9 mouse cellular contexts compared by ENCODE assay signal in the genomic region with DNA sequence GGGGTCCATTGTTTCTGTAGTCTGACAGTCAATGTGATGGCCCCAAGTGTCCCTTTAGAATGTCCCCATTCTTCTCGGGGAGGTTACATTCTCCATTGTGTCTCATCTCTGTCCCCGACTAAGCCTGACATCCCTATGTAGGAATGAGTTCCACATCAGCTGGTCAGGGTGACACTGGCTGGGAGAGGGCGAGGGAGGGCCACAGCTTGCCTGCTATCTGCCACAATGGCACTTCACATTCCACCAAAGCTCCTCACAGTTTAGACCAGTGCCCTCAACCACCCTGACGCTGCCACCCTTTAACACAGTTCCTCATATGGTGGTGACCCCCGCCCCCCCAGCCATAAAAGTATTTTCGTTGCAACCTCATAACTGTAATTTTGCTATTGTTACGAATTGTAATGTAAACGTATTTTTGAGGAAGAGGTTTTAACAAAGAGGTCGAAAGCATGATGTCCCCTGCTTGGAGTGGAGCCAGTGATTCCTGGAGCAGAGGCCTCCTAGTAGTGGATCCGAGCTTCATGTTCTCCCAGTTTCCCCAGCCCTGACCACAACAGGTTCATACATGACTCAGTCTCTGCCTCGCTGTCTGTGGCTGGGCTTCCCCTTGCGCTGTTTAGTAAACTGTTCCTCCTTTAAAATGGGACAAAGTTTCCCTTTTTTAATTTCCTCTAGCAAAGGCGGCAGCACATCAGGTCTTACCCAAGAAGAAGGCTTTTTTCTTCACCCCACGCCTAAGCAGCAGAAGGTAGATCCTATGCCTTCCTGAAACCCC. TPM values are rescaled to one million over a fixed set of nuclear protein-coding genes. Genes with fewer than 3 reads are reported as not detected.
DNase-seq lines count a peak whose midpoint lies in the region; ATAC-seq lines count a peak whose summit lies in the region.
"Had no signal": no experiment of that assay in that cellular context is flagged by ENCODE, and none has a peak within 500 bp of the region (broad histone marks: within the 10 kb centered on the region; RNA-seq: fewer than 3 reads in every experiment).

No protein-coding gene starts in this region.

- H3K27me3 ChIP-seq in intestine, embryonic 14.5 days (replicated peaks; ENCODE audit: control insufficient read depth, insufficient read depth, low read length), result no peaks in the 10 kb centered on the region
- H3K27me3 ChIP-seq in intestine, embryonic 15.5 days (replicated peaks), result no peaks in the 10 kb centered on the region
- no peaks in the 10 kb centered on the region for H3K27me3 ChIP-seq in embryonic facial prominence, embryonic 12.5 days
- H3K27me3 ChIP-seq: hindbrain, embryonic 15.5 days had no signal

- ATAC-seq in intestine, embryonic 14.5 days (replicated peaks; ENCODE audit: low FRiP score, low TSS enrichment, low read depth), result no peak
- no peak for ATAC-seq in intestine, embryonic 15.5 days
- no peak for ATAC-seq in embryonic facial prominence, embryonic 12.5 days (ENCODE audit: insufficient number of reproducible peaks, insufficient read depth, low FRiP score, low TSS enrichment)
- peak; percentile 11; the same call in 1 of the 2 replicates for ATAC-seq in neutrophil, adult 5-6 weeks (ENCODE audit: extremely low read depth, insufficient number of reproducible peaks, low FRiP score, poor library complexity, severe bottlenecking)

- 75% methylated on average over 14 of the region's 14 CpGs for WGBS in intestine, embryonic 14.5 days
- WGBS in intestine, embryonic 15.5 days, result 70% methylated on average over 14 of the region's 14 CpGs
- WGBS in embryonic facial prominence, embryonic 12.5 days, result 75% methylated on average over 14 of the region's 14 CpGs

- peak overlapping the region; percentile 7; the same call in 1 of the 2 replicates for H3K27ac ChIP-seq in intestine, embryonic 14.5 days (ENCODE audit: low read depth)
- no peak overlapping the region for H3K27ac ChIP-seq in intestine, embryonic 15.5 days
- H3K27ac ChIP-seq in embryonic facial prominence, embryonic 12.5 days, result peak overlapping the region; percentile 85; the same call in 1 of the 2 replicates

- no peak for DNase-seq in intestine, embryonic 14.5 days (ENCODE audit: low spot score)
- peak; percentile 32 for DNase-seq in ovary, postnatal 36 days (ENCODE audit: low spot score)
- DNase-seq in ovary, postnatal 10 days (ENCODE audit: low spot score), result no peak
- DNase-seq in ovary, postnatal 14 days (ENCODE audit: low spot score), result no peak
- DNase-seq in frontal cortex, postnatal 25 days (ENCODE audit: low spot score in 2 of 2), result no peak

- no peak overlapping the region for H3K9ac ChIP-seq in intestine, embryonic 14.5 days (ENCODE audit: low read length)
- H3K9ac ChIP-seq in intestine, embryonic 15.5 days, result no peak overlapping the region
- no peak overlapping the region for H3K9ac ChIP-seq in embryonic facial prominence, embryonic 12.5 days
- H3K9ac ChIP-seq: hindbrain, embryonic 15.5 days had no signal

- no peak overlapping the region for H3K4me3 ChIP-seq in intestine, embryonic 14.5 days (ENCODE audit: low read depth, low read length)
- H3K4me3 ChIP-seq in intestine, embryonic 15.5 days (replicated peaks), result no peak overlapping the region
- H3K4me3 ChIP-seq in embryonic facial prominence, embryonic 12.5 days, result no peak overlapping the region
- H3K4me3 ChIP-seq: hindbrain, embryonic 15.5 days had no signal

- H3K36me3 ChIP-seq in intestine, embryonic 14.5 days (ENCODE audit: control insufficient read depth, insufficient read depth, low read length), result no peaks in the 10 kb centered on the region
- H3K36me3 ChIP-seq in intestine, embryonic 15.5 days, result no peaks in the 10 kb centered on the region
- peaks cover under 1% of the 10 kb centered on the region; the same call in 1 of the 2 replicates for H3K36me3 ChIP-seq in embryonic facial prominence, embryonic 12.5 days
- H3K36me3 ChIP-seq: hindbrain, embryonic 15.5 days had no signal

- H3K9me3 ChIP-seq in intestine, embryonic 14.5 days (ENCODE audit: control insufficient read depth, low read length), result no peaks in the 10 kb centered on the region
- H3K9me3 ChIP-seq in intestine, embryonic 15.5 days, result no peaks in the 10 kb centered on the region
- H3K9me3 ChIP-seq in embryonic facial prominence, embryonic 12.5 days, result no peaks in the 10 kb centered on the region
- H3K9me3 ChIP-seq: hindbrain, embryonic 15.5 days had no signal

- no peak overlapping the region for H3K4me2 ChIP-seq in intestine, embryonic 14.5 days (ENCODE audit: low read length)
- H3K4me2 ChIP-seq in intestine, embryonic 15.5 days (replicated peaks), result no peak overlapping the region
- no peak overlapping the region for H3K4me2 ChIP-seq in embryonic facial prominence, embryonic 12.5 days (replicated peaks)
- H3K4me2 ChIP-seq: hindbrain, embryonic 15.5 days had no signal

- peaks cover 40% of the 10 kb centered on the region for H3K4me1 ChIP-seq in intestine, embryonic 14.5 days (replicated peaks; ENCODE audit: control insufficient read depth, insufficient read depth, low read length)
- peaks cover 22% of the 10 kb centered on the region for H3K4me1 ChIP-seq in intestine, embryonic 15.5 days (replicated peaks)
- peaks cover 45% of the 10 kb centered on the region for H3K4me1 ChIP-seq in embryonic facial prominence, embryonic 12.5 days

RNA-seq across cellular contexts. Expression of a gene that starts 47.4 kb away (rescaled TPM):
- 22.4 and 26.7 TPM in 2 replicates for polyA plus RNA-seq in intestine, embryonic 14.5 days (2014; fragmentation: Nextera tagmentation; extraction: Ambion mirVana)
- polyA plus RNA-seq in intestine, embryonic 15.5 days (2015; fragmentation: Nextera tagmentation; extraction: Ambion mirVana), result 15.7 and 17.5 TPM in 2 replicates
- polyA plus RNA-seq in embryonic facial prominence, embryonic 12.5 days (2016; fragmentation: Nextera tagmentation; extraction: Ambion mirVana), result 29.6 and 31.7 TPM in 2 replicates
- total RNA-seq in neutrophil, adult 5-6 weeks (2017), result 137 and 141 TPM in 2 replicates
